Mouse (Mus musculus): ENCODE results near the gene Casc1.

DNA sequence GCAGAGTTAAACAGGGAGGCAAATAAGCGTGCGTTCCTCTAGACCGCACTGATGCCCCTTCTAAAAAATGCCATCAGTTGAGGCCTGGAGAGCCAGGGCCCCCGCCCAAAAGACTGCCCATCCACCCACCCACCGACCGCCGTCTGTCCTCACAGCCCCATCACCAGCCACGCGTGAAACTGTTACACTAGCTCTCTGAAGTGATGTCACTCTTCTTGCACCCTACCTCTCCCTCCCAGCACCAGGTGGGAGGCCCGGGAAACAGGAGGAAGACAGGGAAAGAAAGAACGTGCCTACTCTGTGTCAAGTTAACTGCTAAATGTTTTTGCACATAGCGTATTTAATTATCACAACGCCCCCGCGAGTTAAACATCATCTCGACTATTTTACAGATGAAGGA lies 40.0 kb upstream of the Casc1 start:
- no peak for TF ChIP-seq CTCF (IDR thresholded peaks at IDR 0.05; ENCODE audit: insufficient read depth, low read length)
- no peak for TF ChIP-seq POLR2A (IDR thresholded peaks at IDR 0.05; ENCODE audit: borderline replicate concordance, extremely low read depth, low read depth, low read length)

Measured in lung, adult 2 months (tissue).